ENCODE assay signal across 27 mouse cellular contexts in the genomic region with DNA sequence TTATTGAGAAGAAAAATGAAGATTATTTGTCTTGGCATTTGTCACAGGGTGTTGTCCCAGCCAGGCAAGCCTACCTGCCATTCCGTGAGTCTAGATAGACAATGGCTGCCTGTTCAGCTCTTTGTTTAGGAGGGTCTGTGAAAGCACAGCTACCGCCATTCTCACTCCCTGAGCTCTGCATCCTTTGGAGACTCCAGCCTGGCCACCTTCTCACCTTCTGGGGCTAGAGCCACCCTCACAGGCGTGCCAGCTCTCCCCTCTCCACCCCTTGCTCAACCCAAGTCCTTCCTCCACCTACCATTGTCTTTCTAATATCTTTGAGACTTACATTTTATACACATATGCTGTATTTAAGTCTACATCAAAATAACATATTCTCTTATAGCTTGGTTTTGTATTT. TPM values are rescaled to one million over a fixed set of nuclear protein-coding genes. Genes with fewer than 3 reads are reported as not detected.
DNase-seq lines count a peak whose midpoint lies in the region; ATAC-seq lines count a peak whose summit lies in the region.
"Had no signal": no experiment of that assay in that cellular context is flagged by ENCODE, and none has a peak within 500 bp of the region (broad histone marks: within the 10 kb centered on the region; RNA-seq: fewer than 3 reads in every experiment).

No protein-coding gene starts in this region.

- no peak for ATAC-seq in forebrain, embryonic 15.5 days (replicated peaks)
- no peak for ATAC-seq in forebrain, embryonic 11.5 days (replicated peaks; ENCODE audit: low FRiP score)
- ATAC-seq in hindbrain, embryonic 14.5 days (ENCODE audit: low FRiP score), result no peak
- no peak for ATAC-seq in hindbrain, embryonic 13.5 days (ENCODE audit: low FRiP score)
- ATAC-seq in neural tube, embryonic 13.5 days (ENCODE audit: low read depth), result no peak
- ATAC-seq in neural tube, embryonic 15.5 days (ENCODE audit: low FRiP score), result no peak
- ATAC-seq: liver, postnatal 0 days had no signal

- peak overlapping the region; percentile 55 for H3K27ac ChIP-seq in forebrain, embryonic 15.5 days (replicated peaks)
- H3K27ac ChIP-seq in forebrain, embryonic 11.5 days (ENCODE audit: low read depth, low read length), result no peak overlapping the region
- H3K27ac ChIP-seq in hindbrain, embryonic 14.5 days, result no peak overlapping the region
- H3K27ac ChIP-seq in hindbrain, embryonic 13.5 days, result no peak overlapping the region
- H3K27ac ChIP-seq in neural tube, embryonic 13.5 days (replicated peaks), result peak overlapping the region; percentile 77; the same call in 1 of the 2 replicates
- no peak overlapping the region for H3K27ac ChIP-seq in neural tube, embryonic 15.5 days (replicated peaks)
- H3K27ac ChIP-seq: embryonic facial prominence, embryonic 12.5 days; gastrocnemius, adult 2 months; heart, embryonic 10.5 days; intestine, embryonic 15.5 days; midbrain, embryonic 12.5 days had no signal

- H3K4me2 ChIP-seq in forebrain, embryonic 15.5 days (replicated peaks), result no peak overlapping the region
- no peak overlapping the region for H3K4me2 ChIP-seq in forebrain, embryonic 11.5 days (ENCODE audit: low read depth, low read length, severe bottlenecking)
- H3K4me2 ChIP-seq in hindbrain, embryonic 14.5 days (replicated peaks), result no peak overlapping the region
- no peak overlapping the region for H3K4me2 ChIP-seq in hindbrain, embryonic 13.5 days
- H3K4me2 ChIP-seq in neural tube, embryonic 13.5 days, result no peak overlapping the region
- no peak overlapping the region for H3K4me2 ChIP-seq in neural tube, embryonic 15.5 days
- H3K4me2 ChIP-seq: embryonic facial prominence, embryonic 12.5 days; intestine, embryonic 15.5 days; midbrain, embryonic 12.5 days had no signal

- no peaks in the 10 kb centered on the region for H3K36me3 ChIP-seq in forebrain, embryonic 15.5 days
- no peaks in the 10 kb centered on the region for H3K36me3 ChIP-seq in forebrain, embryonic 11.5 days (ENCODE audit: control insufficient read depth, insufficient read depth, low read length)
- no peaks in the 10 kb centered on the region for H3K36me3 ChIP-seq in hindbrain, embryonic 14.5 days (replicated peaks; ENCODE audit: control insufficient read depth, insufficient read depth)
- no peaks in the 10 kb centered on the region for H3K36me3 ChIP-seq in hindbrain, embryonic 13.5 days
- H3K36me3 ChIP-seq in neural tube, embryonic 13.5 days, result no peaks in the 10 kb centered on the region
- H3K36me3 ChIP-seq in neural tube, embryonic 15.5 days, result no peaks in the 10 kb centered on the region
- H3K36me3 ChIP-seq: embryonic facial prominence, embryonic 12.5 days; heart, embryonic 10.5 days; intestine, embryonic 15.5 days; midbrain, embryonic 12.5 days had no signal

- peaks cover 19% of the 10 kb centered on the region for H3K4me1 ChIP-seq in forebrain, embryonic 15.5 days
- peaks cover 4% of the 10 kb centered on the region; the same call in 1 of the 2 replicates for H3K4me1 ChIP-seq in forebrain, embryonic 11.5 days (replicated peaks; ENCODE audit: control insufficient read depth, insufficient read depth, low read length)
- peaks cover 23% of the 10 kb centered on the region for H3K4me1 ChIP-seq in hindbrain, embryonic 14.5 days (replicated peaks; ENCODE audit: control insufficient read depth, insufficient read depth, low read length)
- H3K4me1 ChIP-seq in hindbrain, embryonic 13.5 days (replicated peaks), result peaks cover 29% of the 10 kb centered on the region
- peaks cover 36% of the 10 kb centered on the region for H3K4me1 ChIP-seq in neural tube, embryonic 13.5 days (replicated peaks)
- H3K4me1 ChIP-seq in neural tube, embryonic 15.5 days, result peaks cover 19% of the 10 kb centered on the region

- no peak for DNase-seq in forebrain, embryonic 11.5 days (ENCODE audit: low spot score)
- no peak for DNase-seq in hindbrain, embryonic 14.5 days (ENCODE audit: low spot score)
- DNase-seq in ovary, postnatal 36 days (ENCODE audit: low spot score), result no peak
- DNase-seq: adrenal gland, postnatal 10 days; cerebellum, adult 2 months; cerebellum, postnatal 25 days; gastrocnemius, adult 2 months; heart, postnatal 4 days; kidney, adult 9 months; kidney, postnatal 14 days; liver, postnatal 0 days; lung, postnatal 10 days; thymus, adult 18-20 months; thymus, postnatal 4 days had no signal

- H3K27me3 ChIP-seq in forebrain, embryonic 15.5 days, result no peaks in the 10 kb centered on the region
- H3K27me3 ChIP-seq in forebrain, embryonic 11.5 days (ENCODE audit: control insufficient read depth, insufficient read depth, low read length), result no peaks in the 10 kb centered on the region
- no peaks in the 10 kb centered on the region for H3K27me3 ChIP-seq in hindbrain, embryonic 14.5 days (ENCODE audit: control insufficient read depth, insufficient read depth, low read length)
- no peaks in the 10 kb centered on the region for H3K27me3 ChIP-seq in hindbrain, embryonic 13.5 days
- no peaks in the 10 kb centered on the region for H3K27me3 ChIP-seq in neural tube, embryonic 13.5 days
- no peaks in the 10 kb centered on the region for H3K27me3 ChIP-seq in neural tube, embryonic 15.5 days (replicated peaks)
- H3K27me3 ChIP-seq: intestine, embryonic 15.5 days; midbrain, embryonic 12.5 days had no signal

- WGBS in forebrain, embryonic 15.5 days, result 36% methylated on average over 3 of the region's 3 CpGs
- WGBS in forebrain, embryonic 11.5 days, result 34% methylated on average over 3 of the region's 3 CpGs
- 33% methylated on average over 3 of the region's 3 CpGs for WGBS in hindbrain, embryonic 14.5 days
- WGBS in hindbrain, embryonic 13.5 days, result 59% methylated on average over 3 of the region's 3 CpGs
- 53% methylated on average over 3 of the region's 3 CpGs for WGBS in neural tube, embryonic 13.5 days
- WGBS in neural tube, embryonic 15.5 days, result 46% methylated on average over 3 of the region's 3 CpGs

- no peak overlapping the region for H3K4me3 ChIP-seq in forebrain, embryonic 15.5 days
- H3K4me3 ChIP-seq in forebrain, embryonic 11.5 days (ENCODE audit: low read depth, low read length), result no peak overlapping the region
- H3K4me3 ChIP-seq in hindbrain, embryonic 14.5 days (replicated peaks; ENCODE audit: low read length), result no peak overlapping the region
- H3K4me3 ChIP-seq in hindbrain, embryonic 13.5 days, result no peak overlapping the region
- H3K4me3 ChIP-seq in neural tube, embryonic 13.5 days, result no peak overlapping the region
- H3K4me3 ChIP-seq in neural tube, embryonic 15.5 days (replicated peaks), result no peak overlapping the region
- H3K4me3 ChIP-seq: embryonic facial prominence, embryonic 12.5 days; gastrocnemius, adult 2 months; heart, embryonic 10.5 days; intestine, embryonic 15.5 days; midbrain, embryonic 12.5 days had no signal

- H3K9me3 ChIP-seq in forebrain, embryonic 15.5 days, result no peaks in the 10 kb centered on the region
- H3K9me3 ChIP-seq in forebrain, embryonic 11.5 days (ENCODE audit: control insufficient read depth, low read length), result no peaks in the 10 kb centered on the region
- no peaks in the 10 kb centered on the region for H3K9me3 ChIP-seq in hindbrain, embryonic 14.5 days (ENCODE audit: control insufficient read depth, low read length)
- H3K9me3 ChIP-seq in hindbrain, embryonic 13.5 days, result no peaks in the 10 kb centered on the region
- no peaks in the 10 kb centered on the region for H3K9me3 ChIP-seq in neural tube, embryonic 13.5 days
- H3K9me3 ChIP-seq in neural tube, embryonic 15.5 days (replicated peaks), result no peaks in the 10 kb centered on the region
- H3K9me3 ChIP-seq: embryonic facial prominence, embryonic 12.5 days; heart, embryonic 10.5 days; intestine, embryonic 15.5 days; midbrain, embryonic 12.5 days had no signal

- H3K9ac ChIP-seq in forebrain, embryonic 15.5 days (replicated peaks), result no peak overlapping the region
- no peak overlapping the region for H3K9ac ChIP-seq in forebrain, embryonic 11.5 days (ENCODE audit: low read length)
- H3K9ac ChIP-seq in hindbrain, embryonic 14.5 days, result 0 out of 2 replicates have a peak overlapping the region, but pooled peaks have one; percentile 24
- no peak overlapping the region for H3K9ac ChIP-seq in hindbrain, embryonic 13.5 days
- no peak overlapping the region for H3K9ac ChIP-seq in neural tube, embryonic 13.5 days
- no peak overlapping the region for H3K9ac ChIP-seq in neural tube, embryonic 15.5 days (replicated peaks)
- H3K9ac ChIP-seq: embryonic facial prominence, embryonic 12.5 days; intestine, embryonic 15.5 days; liver, postnatal 0 days; midbrain, embryonic 12.5 days had no signal

RNA-seq across cellular contexts. Expression of gene Lrrc52, which starts 31.0 kb away (rescaled TPM):
- polyA plus RNA-seq in forebrain, embryonic 15.5 days (2015; fragmentation: Nextera tagmentation; extraction: Ambion mirVana), result not detected in 2 replicates
- polyA plus RNA-seq in forebrain, embryonic 11.5 days (2014; fragmentation: Nextera tagmentation; extraction: Ambion mirVana), result not detected in 2 replicates
- not detected in 2 replicates for polyA plus RNA-seq in hindbrain, embryonic 14.5 days (2014; fragmentation: Nextera tagmentation; extraction: Ambion mirVana)
- not detected in 2 replicates for polyA plus RNA-seq in hindbrain, embryonic 13.5 days (2015; fragmentation: Nextera tagmentation; extraction: Ambion mirVana)
- polyA plus RNA-seq in neural tube, embryonic 13.5 days (2015; fragmentation: Nextera tagmentation; extraction: Ambion mirVana), result not detected in 2 replicates
- polyA plus RNA-seq in neural tube, embryonic 15.5 days (2015; fragmentation: Nextera tagmentation; extraction: Ambion mirVana), result 0.13 and 0.20 TPM in 2 replicates
- polyA plus RNA-seq: embryonic facial prominence, embryonic 12.5 days; heart, embryonic 16.5 days; intestine, embryonic 15.5 days; limb, embryonic 11.5 days; liver, adult 2 months; liver, postnatal 0 days; midbrain, embryonic 12.5 days; small intestine, adult 2 months; stomach, embryonic 16.5 days had no signal

Comparison
In these comparisons a context has a peak if more than half of its experiments do, and no peak if none do; other contexts are left out.
1. H3K27ac ChIP-seq: peak in forebrain, embryonic 15.5 days (single experiment) and neural tube, embryonic 13.5 days (single experiment); none in forebrain, embryonic 11.5 days (single experiment), hindbrain, embryonic 14.5 days (single experiment), hindbrain, embryonic 13.5 days (single experiment) and neural tube, embryonic 15.5 days (single experiment).